Mouse (Mus musculus) ES-Bruce4 (cell line): Measurements from ENCODE around the gene Ppcs. TPM values are rescaled to one million over a fixed set of nuclear protein-coding genes. Genes with fewer than 3 reads are reported as not detected.

Experiments used
- H3K27ac ChIP-seq: 2 replicates; pipeline ENCODE4 v1.5.1; 2012; ENCODE audit warnings: low read length, inconsistent platforms; ENCODE audit not compliant: insufficient read depth
- H3K27me3 ChIP-seq: 2 replicates; pipeline ENCODE4 v1.6.1; 2012; ENCODE audit warnings: mild to moderate bottlenecking, low read length, inconsistent platforms; ENCODE audit not compliant: control insufficient read depth, poor library complexity, insufficient read depth, severe bottlenecking
- H3K36me3 ChIP-seq: 2 replicates; pipeline ENCODE4 v1.6.1; 2012; ENCODE audit warnings: inconsistent platforms, mild to moderate bottlenecking, low read length, moderate library complexity; ENCODE audit not compliant: control insufficient read depth, poor library complexity, insufficient read depth, severe bottlenecking
- H3K4me1 ChIP-seq: one replicate; pipeline ENCODE4 v1.8.1; 2011; ENCODE audit warnings: low read length; ENCODE audit not compliant: control insufficient read depth, insufficient read depth
- H3K4me3 ChIP-seq: 2 replicates; pipeline ENCODE4 v1.5.1; 2011; ENCODE audit warnings: low read depth, mild to moderate bottlenecking, low read length
- H3K9ac ChIP-seq: 2 replicates; pipeline ENCODE4 v1.6.1; 2012; ENCODE audit warnings: low read depth, mild to moderate bottlenecking, inconsistent platforms; ENCODE audit not compliant: poor library complexity, severe bottlenecking
- H3K9me3 ChIP-seq: replicated peaks from 2 replicates; pipeline ENCODE4 v1.6.1; 2012; ENCODE audit warnings: mild to moderate bottlenecking, low read length, inconsistent platforms; ENCODE audit not compliant: control insufficient read depth, poor library complexity, insufficient read depth, severe bottlenecking
- CTCF ChIP-seq: IDR thresholded peaks from one replicate; pipeline ENCODE4 v1.8.1; 2011; ENCODE audit warnings: low read depth, low read length
- EP300 ChIP-seq: IDR thresholded peaks from 2 replicates; pipeline ENCODE4 v1.6.1; 2011; ENCODE audit warnings: low read depth, low read length; ENCODE audit not compliant: insufficient read depth
- POLR2A ChIP-seq: IDR thresholded peaks from one replicate; pipeline ENCODE4 v1.8.1; 2011; ENCODE audit warnings: low read length; ENCODE audit not compliant: insufficient read depth
- polyA plus RNA-seq: library from polyadenylated mRNA; stranded (reverse); fragments of >200 nt; gene quantifications from 2 replicates; pipeline ENCODE4 v1.2.4, GENCODE M21; 2011; ENCODE audit warnings: low read depth; ENCODE audit not compliant: missing spikeins, insufficient read depth, insufficient read length

Gene Ppcs
- 13.3 and 15.5 TPM in 2 replicates for polyA plus RNA-seq

GRCm38 (mm10) chr4:119422294-119422964 is at the start of gene Ppcs, which contains the start of gene Zmynd12:
Gene Ppcs, minus strand, starts transcription at chr4:119422420.
Gene Zmynd12, plus strand, starts transcription at chr4:119422814.
- peak within 1 kb of the TSS; percentile 94 for H3K4me3 ChIP-seq
- H3K9ac ChIP-seq: peak within 1 kb of the TSS; percentile 94
- H3K27ac ChIP-seq: peak within 1 kb of the TSS; percentile 81
- no peaks in the 10 kb centered on the region for H3K27me3 ChIP-seq
- H3K36me3 ChIP-seq: peaks cover 2% of the 10 kb centered on the region; the same call in 1 of the 2 replicates
- H3K9me3 ChIP-seq: no peaks in the 10 kb centered on the region
- H3K4me1 ChIP-seq: peaks cover 2% of the 10 kb centered on the region
- TF ChIP-seq CTCF: no peak
- 0 out of 2 replicates have a peak, but pooled peaks have one; percentile 67 for TF ChIP-seq EP300
- TF ChIP-seq POLR2A: peak; percentile 46

DNA sequence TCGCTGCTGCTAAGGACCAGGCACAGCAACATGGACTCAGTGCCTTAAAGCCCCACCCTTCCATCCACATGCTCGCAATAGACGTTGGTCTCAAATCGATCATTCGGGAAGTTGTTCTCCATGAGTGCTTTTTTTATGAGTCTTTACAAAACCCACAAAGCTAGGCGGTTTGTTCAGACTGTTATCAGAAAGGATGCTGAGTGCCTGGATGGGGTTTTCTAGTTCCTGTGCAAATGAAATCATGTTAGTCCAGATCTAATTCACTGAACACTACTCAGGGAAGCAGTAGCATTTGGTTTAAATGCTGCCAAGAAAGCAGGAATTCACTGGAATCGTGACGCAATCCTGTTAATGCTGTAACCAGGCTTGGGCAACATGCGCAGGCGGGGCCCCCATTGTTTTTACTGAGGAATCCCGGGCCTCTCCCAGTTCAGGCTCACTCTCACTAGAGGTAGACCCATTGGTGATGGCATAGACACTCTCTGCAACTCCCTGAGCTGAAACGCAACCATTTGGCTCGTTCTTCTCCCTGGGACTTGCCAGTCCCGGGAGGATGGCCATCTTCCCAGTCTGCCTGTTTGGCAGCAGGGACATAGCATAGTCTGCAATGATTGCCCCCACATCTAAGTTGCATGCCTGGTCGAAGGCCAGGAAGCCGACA is 45.6 kb upstream of the Ppcs start:
- Histone ChIP-seq H3K36me3 (no peaks in the 10 kb centered on the region), H3K4me1 (no peaks in the 10 kb centered on the region), H3K9ac (no peak overlapping the region), H3K9me3 (no peaks in the 10 kb centered on the region), H3K4me3 (no peak overlapping the region), H3K27me3 (no peaks in the 10 kb centered on the region), H3K27ac (no peak overlapping the region)
- no peak for TF ChIP-seq EP300
- TF ChIP-seq POLR2A: no peak
- no peak for TF ChIP-seq CTCF

- H3K27ac ChIP-seq: no peak overlapping the region
- no peaks in the 10 kb centered on the region for H3K9me3 ChIP-seq
- no peak overlapping the region for H3K9ac ChIP-seq
- no peaks in the 10 kb centered on the region for H3K36me3 ChIP-seq
- TF ChIP-seq EP300: no peak
- TF ChIP-seq CTCF: no peak
- no peak for TF ChIP-seq POLR2A
- no peak overlapping the region for H3K4me3 ChIP-seq
- H3K4me1 ChIP-seq: no peaks in the 10 kb centered on the region
- no peaks in the 10 kb centered on the region for H3K27me3 ChIP-seq
Observed at GRCm38 (mm10) chr4:119465841-119466240, 43.6 kb upstream of the Ppcs start.

DNA sequence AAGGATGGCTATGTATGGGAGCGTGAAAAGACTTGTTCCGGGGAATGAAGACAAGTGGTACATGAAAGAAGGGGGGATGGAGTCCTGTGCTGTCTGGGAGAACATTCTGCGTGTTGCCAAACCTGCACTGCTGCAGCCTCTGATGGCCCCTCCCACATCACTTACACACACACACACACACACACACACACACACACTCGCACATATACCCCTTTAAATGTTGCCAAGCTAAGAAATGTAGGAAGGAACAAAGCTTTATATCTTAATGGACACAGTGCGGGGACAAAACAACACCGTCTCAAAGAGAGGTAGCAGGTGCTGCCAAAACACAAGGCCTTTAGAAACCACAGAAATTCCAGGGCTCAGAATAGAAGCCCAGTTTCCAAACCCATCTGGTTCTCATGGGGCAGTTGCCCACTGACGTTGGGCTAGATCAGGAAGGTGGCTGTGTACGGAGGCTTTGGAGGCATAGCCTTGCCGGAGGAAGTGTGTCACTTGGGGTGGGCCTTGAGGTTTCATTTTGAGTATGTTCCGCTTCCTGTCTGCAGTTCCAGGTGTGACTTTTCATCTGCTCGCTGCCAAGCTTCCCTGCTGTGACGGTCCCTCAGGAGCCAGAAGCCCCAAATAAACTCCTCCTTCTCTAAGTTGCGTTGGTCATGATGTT is 41.7 kb upstream of the Ppcs start:
- no peak overlapping the region for H3K4me3 ChIP-seq
- H3K36me3 ChIP-seq: no peaks in the 10 kb centered on the region
- no peaks in the 10 kb centered on the region for H3K27me3 ChIP-seq
- no peak for TF ChIP-seq CTCF
- no peak for TF ChIP-seq POLR2A
- no peak for TF ChIP-seq EP300
- H3K27ac ChIP-seq: no peak overlapping the region
- no peaks in the 10 kb centered on the region for H3K4me1 ChIP-seq
- no peaks in the 10 kb centered on the region for H3K9me3 ChIP-seq
- no peak overlapping the region for H3K9ac ChIP-seq

DNA sequence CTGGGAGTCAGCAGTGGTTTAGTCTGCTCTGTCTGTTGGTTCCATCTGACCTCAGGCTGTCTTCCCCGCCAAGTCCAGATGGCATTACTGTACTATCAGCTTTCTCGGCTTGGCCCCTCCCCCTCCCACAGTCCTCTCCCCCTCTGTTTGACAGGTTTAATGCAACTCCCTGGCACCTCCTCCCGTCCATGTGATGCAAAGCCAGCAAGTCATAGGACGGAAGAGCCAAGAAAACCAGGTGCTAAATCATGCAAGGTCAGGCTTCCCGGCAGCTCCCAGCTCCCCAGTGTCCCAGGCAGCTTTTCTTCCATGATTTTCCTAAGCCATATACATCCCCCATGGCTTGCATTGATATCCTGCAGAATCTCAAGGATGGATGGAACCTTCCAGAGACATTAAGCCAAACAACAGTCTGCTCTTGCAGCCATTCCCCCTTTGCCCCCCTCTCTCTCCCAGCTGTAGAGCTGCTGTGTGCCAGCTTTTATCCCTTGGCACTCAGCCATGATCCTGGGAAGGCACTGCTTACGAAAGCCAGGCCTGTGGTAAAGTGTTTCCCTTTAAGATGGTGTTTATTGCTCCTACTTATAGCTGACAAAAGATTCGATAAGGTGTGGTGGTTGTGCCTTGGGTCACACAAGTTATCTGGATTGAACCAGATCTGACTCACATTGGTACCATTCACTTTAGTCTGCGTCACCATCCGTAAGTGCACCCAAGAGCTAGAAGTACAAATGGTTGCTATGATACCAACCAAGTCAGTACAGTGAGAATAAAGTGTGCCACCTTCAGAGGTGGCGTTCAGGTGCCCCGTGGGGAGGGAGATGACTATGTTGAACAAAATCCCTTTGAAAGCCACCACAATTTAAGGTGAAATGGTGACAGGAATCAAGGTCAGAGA is 40.9 kb upstream of the Ppcs start:
- H3K27ac ChIP-seq: no peak overlapping the region
- H3K27me3 ChIP-seq: no peaks in the 10 kb centered on the region
- H3K4me3 ChIP-seq: no peak overlapping the region
- TF ChIP-seq CTCF (no peak), EP300 (no peak), POLR2A (no peak)
- H3K36me3 ChIP-seq: no peaks in the 10 kb centered on the region
- H3K9ac ChIP-seq: no peak overlapping the region
- H3K9me3 ChIP-seq: no peaks in the 10 kb centered on the region
- no peaks in the 10 kb centered on the region for H3K4me1 ChIP-seq
